Comparison of ENCODE assay signal across 27 mouse cellular contexts in genomic region chr5:41821158-41821557, GRCm38 (mm10). TPM values are rescaled to one million over a fixed set of nuclear protein-coding genes. Genes with fewer than 3 reads are reported as not detected.
DNase-seq lines count a peak whose midpoint lies in the region; ATAC-seq and TF ChIP-seq lines count a peak whose summit lies in the region.
"Had no signal": no experiment of that assay in that cellular context is flagged by ENCODE, and none has a peak within 500 bp of the region (broad histone marks: within the 10 kb centered on the region; RNA-seq: fewer than 3 reads in every experiment).

No protein-coding gene starts in this region.

- H3K27me3 ChIP-seq in G1E (ENCODE audit: insufficient read depth, low read length): no peaks in the 10 kb centered on the region
- H3K27me3 ChIP-seq: CH12.LX; embryonic facial prominence, embryonic 12.5 days; forebrain, embryonic 13.5 days; forebrain, embryonic 15.5 days had no signal

- H3K4me1 ChIP-seq in G1E (ENCODE audit: insufficient read depth, low read depth, low read length): no peaks in the 10 kb centered on the region; the same call in 1 of the 2 replicates
- H3K4me1 ChIP-seq: embryonic facial prominence, embryonic 10.5 days; embryonic facial prominence, embryonic 12.5 days; forebrain, embryonic 13.5 days; forebrain, embryonic 15.5 days had no signal

- H3K4me3 ChIP-seq in G1E (ENCODE audit: low read depth, low read length): no peak overlapping the region
- H3K4me3 ChIP-seq: embryonic facial prominence, embryonic 10.5 days; embryonic facial prominence, embryonic 12.5 days; forebrain, embryonic 13.5 days; forebrain, embryonic 15.5 days had no signal

- H3K9me3 ChIP-seq in G1E (replicated peaks): no peaks in the 10 kb centered on the region
- H3K9me3 ChIP-seq: embryonic facial prominence, embryonic 10.5 days; embryonic facial prominence, embryonic 12.5 days; forebrain, embryonic 13.5 days; forebrain, embryonic 15.5 days had no signal

- peaks cover 91% of the 10 kb centered on the region for H3K36me3 ChIP-seq in G1E (replicated peaks)

- ATAC-seq in G1E (ENCODE audit: extremely low read depth, insufficient number of reproducible peaks, low FRiP score, poor library complexity, severe bottlenecking): 0 out of 2 replicates have a peak, but pooled peaks have one; percentile 8
- 0 out of 2 replicates have a peak, but pooled peaks have one; percentile 20 for ATAC-seq in megakaryocyte, adult 5-6 weeks (ENCODE audit: poor library complexity, severe bottlenecking)
- ATAC-seq: CD4-positive, CD25-positive, alpha-beta regulatory T cell, adult 4 months; forebrain, embryonic 13.5 days; forebrain, embryonic 15.5 days; forebrain, postnatal 0 days had no signal

- no peak for TF ChIP-seq CTCF in G1E (IDR thresholded peaks at IDR 0.05; ENCODE audit: low read depth, low read length)

- DNase-seq in 416B (ENCODE audit: low read depth) (peak; percentile 11), G1E (ENCODE audit: low spot score) (no peak), MEL-GATA-1-ER (ENCODE audit: extremely low read depth, low read depth) (peak; percentile 49)
- no peak for DNase-seq in right cerebral cortex, adult 2 months (ENCODE audit: low spot score in 2 of 2)
- DNase-seq in natural killer cell, adult 2 months (ENCODE audit: low spot score in 2 of 2): no peak
- no peak for DNase-seq in ovary, postnatal 36 days (ENCODE audit: low spot score)
- no peak for DNase-seq in ovary, postnatal 10 days (ENCODE audit: low spot score)
- DNase-seq: adrenal gland, adult 2 months; adrenal gland, postnatal 10 days; adrenal gland, postnatal 25 days; B cell, adult 2 months; cerebellum, adult 18-20 months; cerebellum, adult 8-10 months; cerebellum, adult 9-11 months; cerebellum, postnatal 14 days; cerebellum, postnatal 36 days; forebrain, postnatal 0 days had no signal

RNA-seq across cellular contexts. Expression of gene Bod1l, which starts 23.0 kb away (rescaled TPM):
- 72.1 and 86.7 TPM in 2 replicates for total RNA-seq in G1E (2014; fragmentation: Nextera tagmentation)
- total RNA-seq in G1E (2017): 40.8 and 50.6 TPM in 2 replicates
- polyA plus RNA-seq in G1E (2012): 7.8 and 9.4 TPM in 2 replicates
- 27.1 and 38.1 TPM in 2 replicates for total RNA-seq in megakaryocyte, adult 5-6 weeks (2015)
- 35.8 and 39.1 TPM in 2 replicates for total RNA-seq in megakaryocyte, adult 5-6 weeks (2017)

RNA-seq across cellular contexts. Expression of gene Nkx3-2, which starts 56.9 kb away (rescaled TPM):
- total RNA-seq in G1E (2014; fragmentation: Nextera tagmentation): not detected in 2 replicates
- total RNA-seq in G1E (2017): not detected in 2 replicates
- not detected in 2 replicates for polyA plus RNA-seq in G1E (2012)
- not detected in 2 replicates for total RNA-seq in megakaryocyte, adult 5-6 weeks (2015)
- total RNA-seq in megakaryocyte, adult 5-6 weeks (2017): not detected in 2 replicates
- total RNA-seq: adrenal gland, adult 2 months; adrenal gland, postnatal 25 days; adrenal gland, postnatal 4 days; CH12.LX; common myeloid progenitor, adult 5-6 weeks; forebrain, postnatal 0 days had no signal
- polyA plus RNA-seq: adrenal gland, adult 2 months; CD4-positive, CD25-positive, alpha-beta regulatory T cell, adult 4 months; forebrain, embryonic 11.5 days; forebrain, embryonic 13.5 days; forebrain, embryonic 15.5 days; forebrain, postnatal 0 days had no signal

Comparison
In these comparisons a context has a peak if more than half of its experiments do, and no peak if none do; other contexts are left out.
1. DNase-seq: peak in 416B (single experiment) and MEL-GATA-1-ER (single experiment); none in G1E (single experiment), right cerebral cortex, adult 2 months (0 of 2), natural killer cell, adult 2 months (0 of 2), ovary, postnatal 36 days (single experiment) and ovary, postnatal 10 days (single experiment).